Mouse (Mus musculus) stomach, embryonic 14.5 days (tissue): Measurements from ENCODE around the gene Grhl3. TPM values are rescaled to one million over a fixed set of nuclear protein-coding genes. Genes with fewer than 3 reads are reported as not detected.
A peak's percentile ranks its signal among the peaks of the same experiment; 100 is the strongest.

Experiments
- ATAC-seq: fragments of 200-750 bp; cut with Nextera tagmentation; 2 replicates; pipeline ENCODE4 v1.8.0; 2017; ENCODE audit warnings: low read depth, moderate TSS enrichment; ENCODE audit not compliant: insufficient number of reproducible peaks, insufficient read depth, low FRiP score
- H3K27ac ChIP-seq: fragments of 300-500 bp; sonication (generic); 2 replicates; pipeline ENCODE4 v1.5.1; 2014; ENCODE audit warnings: mild to moderate bottlenecking, low read length, moderate library complexity, mixed read lengths
- H3K27me3 ChIP-seq: fragments of 300-500 bp; sonication (generic); 2 replicates; pipeline ENCODE4 v1.6.1; 2014; ENCODE audit warnings: low read length, control low read depth, mixed read lengths; ENCODE audit not compliant: control insufficient read depth, insufficient read depth
- H3K36me3 ChIP-seq: fragments of 300-500 bp; sonication (generic); 2 replicates; pipeline ENCODE4 v1.6.1; 2014; ENCODE audit warnings: mild to moderate bottlenecking, control low read depth, low read length, moderate library complexity, mixed read lengths; ENCODE audit not compliant: control insufficient read depth, insufficient read depth
- H3K4me1 ChIP-seq: fragments of 300-500 bp; sonication (generic); 2 replicates; pipeline ENCODE4 v1.6.1; 2014; ENCODE audit warnings: low read length, control low read depth, mixed read lengths; ENCODE audit not compliant: control insufficient read depth, insufficient read depth
- H3K4me2 ChIP-seq: fragments of 300-500 bp; sonication (generic); replicated peaks from 2 replicates; pipeline ENCODE4 v1.6.1; 2014; ENCODE audit warnings: low read depth, low read length, control low read depth
- H3K4me3 ChIP-seq: fragments of 300-500 bp; sonication (generic); 2 replicates; pipeline ENCODE4 v1.5.1; 2014; ENCODE audit warnings: low read depth, low read length, control low read depth
- H3K9ac ChIP-seq: fragments of 300-500 bp; sonication (generic); replicated peaks from 2 replicates; pipeline ENCODE4 v1.6.1; 2014; ENCODE audit warnings: low read depth, mild to moderate bottlenecking, control low read depth, low read length, moderate library complexity, mixed read lengths
- H3K9me3 ChIP-seq: fragments of 300-500 bp; sonication (generic); 2 replicates; pipeline ENCODE4 v1.6.1; 2016; ENCODE audit warnings: low read depth, low read length, control low read depth; ENCODE audit not compliant: control insufficient read depth
- WGBS: fragments of 180-500 bp; shearing (Covaris S2); extraction: QIAGEN DNeasy Blood & Tissue Kit; methylation state at CpG from one replicate; pipeline ENCODE4 v1.1.7; 2014; 5-methylcytosine and 5-hydroxymethylcytosine counted together
- polyA plus RNA-seq: library from polyadenylated mRNA; unstranded; fragments of >200 nt; fragmentation: Nextera tagmentation; extraction: Ambion mirVana; gene quantifications from 2 replicates; pipeline ENCODE4 v1.2.1, GENCODE M21; 2014

Gene Grhl3
- polyA plus RNA-seq, 1 experiment from 2014 or later: 33.0 TPM

DNA sequence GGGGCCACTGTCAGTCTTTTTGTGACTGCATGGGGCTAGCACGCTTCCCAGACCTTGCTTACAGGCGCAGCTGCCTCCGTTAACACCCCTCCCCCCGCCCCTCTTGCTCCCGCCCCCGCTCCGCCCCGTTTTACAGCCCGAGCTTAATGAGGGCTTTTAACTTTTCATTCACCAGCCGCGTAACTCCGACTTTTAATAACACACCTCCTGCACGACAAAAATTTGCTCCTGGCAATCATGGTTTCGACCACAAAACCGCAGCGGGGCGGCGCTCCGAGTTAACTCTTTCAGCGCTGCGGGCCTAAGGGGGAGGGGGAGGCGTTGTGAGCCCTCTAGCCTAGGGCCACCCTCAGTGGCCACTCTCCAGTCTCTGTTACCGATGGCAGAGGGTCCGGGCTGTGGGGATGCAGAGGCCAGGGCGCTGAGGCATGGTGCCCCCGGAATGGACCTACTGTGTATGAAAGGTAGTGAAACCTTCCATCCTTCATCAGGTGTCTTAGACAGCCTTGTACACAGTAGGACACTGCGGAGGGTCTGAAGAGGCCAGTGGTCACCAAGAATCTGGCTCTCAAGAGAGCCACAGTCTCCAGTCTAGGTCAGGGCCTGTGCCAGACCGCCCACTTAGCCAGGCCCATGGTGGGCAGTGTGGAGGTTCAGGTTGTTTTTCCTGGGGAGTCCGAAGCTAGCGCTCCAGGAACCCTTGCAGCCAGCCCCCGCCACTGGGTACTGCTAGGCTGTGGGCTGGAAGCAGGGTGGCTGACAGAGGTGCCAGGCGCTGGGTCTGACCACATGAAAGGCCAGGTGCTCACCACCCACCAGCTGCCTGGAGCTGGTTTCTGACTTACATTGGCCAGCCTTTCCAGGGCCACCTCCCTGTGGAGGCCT is 3.0 kb downstream of the Grhl3 start:
- Histone ChIP-seq H3K27ac (peak overlapping the region; percentile 45; the same call in 1 of the 2 replicates), H3K4me3 (peak overlapping the region; percentile 18), H3K9me3 (no peaks in the 10 kb centered on the region), H3K27me3 (peaks cover 14% of the 10 kb centered on the region; the same call in 1 of the 2 replicates), H3K4me1 (peaks cover 20% of the 10 kb centered on the region; the same call in 1 of the 2 replicates), H3K9ac (0 out of 2 replicates have a peak overlapping the region, but pooled peaks have one; percentile 21), H3K4me2 (peak overlapping the region; percentile 56), H3K36me3 (no peaks in the 10 kb centered on the region)
- no peak for ATAC-seq
- 12% methylated on average over 32 of the region's 32 CpGs for WGBS

DNA sequence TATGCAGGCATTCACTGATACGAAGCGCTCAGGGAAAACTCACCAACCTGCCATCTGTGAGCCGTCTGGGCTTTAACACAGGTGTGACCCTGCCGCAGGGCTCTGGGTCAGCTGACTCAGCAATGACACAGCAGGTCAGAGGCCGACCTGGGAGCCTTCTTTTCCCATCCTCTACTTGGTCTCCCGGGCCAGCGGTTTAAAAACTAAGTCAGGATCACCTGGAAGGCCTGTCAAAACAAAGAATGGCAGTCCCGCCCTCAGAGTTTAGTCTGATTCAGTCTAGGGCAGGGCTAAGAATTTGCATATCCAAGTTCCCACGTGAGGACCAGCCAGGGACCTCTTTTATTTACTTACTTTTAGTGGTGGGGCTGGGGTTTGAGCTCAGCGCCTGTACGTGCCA is 4.2 kb downstream of the Grhl3 start:
- Histone ChIP-seq H3K9me3 (no peaks in the 10 kb centered on the region), H3K4me1 (peaks cover 20% of the 10 kb centered on the region; the same call in 1 of the 2 replicates), H3K36me3 (no peaks in the 10 kb centered on the region), H3K4me3 (no peak overlapping the region), H3K9ac (no peak overlapping the region), H3K4me2 (peak overlapping the region; percentile 56; the same call in 1 of the 2 replicates), H3K27me3 (peaks cover 14% of the 10 kb centered on the region; the same call in 1 of the 2 replicates), H3K27ac (0 out of 2 replicates have a peak overlapping the region, but pooled peaks have one; percentile 28)
- WGBS: 8% methylated on average over 11 of the region's 11 CpGs
- no peak for ATAC-seq

DNA sequence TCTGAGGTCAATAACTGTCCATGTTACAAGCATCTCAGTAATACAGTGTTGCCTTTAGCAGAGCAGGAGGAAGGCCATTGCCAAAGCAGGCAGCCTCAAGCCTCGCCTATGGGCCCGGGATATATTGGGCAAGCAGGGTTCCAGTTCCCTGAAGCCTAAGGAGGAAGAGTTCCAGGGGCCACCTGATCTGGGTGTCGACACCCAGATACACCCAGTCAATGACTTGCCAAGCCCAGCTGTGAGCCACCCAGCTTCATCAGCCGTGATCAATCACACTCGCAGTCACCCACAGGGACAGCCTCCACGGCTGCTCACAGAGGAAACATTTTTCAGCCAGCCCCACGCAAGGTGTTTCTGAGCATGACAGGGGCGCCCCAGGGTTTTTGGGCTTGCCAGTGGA is 5.9 kb downstream of the Grhl3 start:
- no peaks in the 10 kb centered on the region for H3K36me3 ChIP-seq
- no peak overlapping the region for H3K27ac ChIP-seq
- H3K9me3 ChIP-seq: no peaks in the 10 kb centered on the region
- peaks cover 20% of the 10 kb centered on the region; the same call in 1 of the 2 replicates for H3K4me1 ChIP-seq
- no peak overlapping the region for H3K9ac ChIP-seq
- WGBS: 35% methylated on average over 8 of the region's 8 CpGs
- no peak overlapping the region for H3K4me2 ChIP-seq
- no peak for ATAC-seq
- H3K4me3 ChIP-seq: no peak overlapping the region
- 0 out of 2 replicates have a peak, but pooled peaks cover 9% of the 10 kb centered on the region for H3K27me3 ChIP-seq

DNA sequence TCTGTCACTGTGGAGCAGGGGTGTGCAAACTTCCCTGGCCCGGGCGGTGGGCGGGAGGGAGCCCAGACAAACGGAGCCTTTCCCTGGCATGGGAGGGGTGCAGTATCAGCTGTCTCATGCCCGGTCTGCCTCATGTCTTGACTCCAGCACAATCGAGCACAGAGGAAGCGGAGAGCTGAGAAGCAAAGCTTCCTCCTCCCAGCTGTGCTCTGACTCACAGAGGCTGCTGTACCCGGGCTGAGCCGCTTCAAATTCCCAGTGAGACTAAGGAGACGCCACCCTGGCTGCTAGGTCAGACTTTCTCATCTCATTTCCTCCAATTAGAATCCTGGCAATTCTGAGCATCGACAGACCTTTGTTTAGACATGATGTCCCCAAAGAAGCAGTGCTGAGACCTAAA is 6.4 kb downstream of the Grhl3 start:
- ATAC-seq: no peak
- Histone ChIP-seq H3K36me3 (no peaks in the 10 kb centered on the region), H3K4me1 (peaks cover 20% of the 10 kb centered on the region; the same call in 1 of the 2 replicates), H3K4me2 (no peak overlapping the region), H3K27ac (no peak overlapping the region), H3K4me3 (no peak overlapping the region), H3K27me3 (0 out of 2 replicates have a peak, but pooled peaks cover 5% of the 10 kb centered on the region), H3K9me3 (no peaks in the 10 kb centered on the region), H3K9ac (no peak overlapping the region)
- WGBS: 26% methylated on average over 11 of the region's 11 CpGs

DNA sequence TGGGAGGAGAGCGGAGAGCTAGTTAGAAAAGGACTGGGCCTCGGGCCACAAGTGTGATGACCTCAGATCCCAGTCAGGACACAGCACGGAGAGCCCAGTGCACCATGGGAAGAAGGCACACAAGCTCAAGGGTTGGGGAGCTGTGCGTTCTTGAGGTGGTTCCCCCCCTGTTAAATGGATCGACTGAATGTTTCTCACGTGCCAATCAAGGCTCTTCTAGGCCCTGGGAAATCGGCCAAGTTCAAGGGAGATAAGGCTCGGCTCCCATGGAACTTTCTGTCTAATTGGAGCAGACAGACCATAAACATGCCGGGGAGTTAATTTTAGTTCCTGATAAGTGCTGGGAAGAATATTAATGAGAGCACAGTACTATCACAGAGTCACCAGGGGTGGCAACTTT is 8.0 kb downstream of the Grhl3 start:
- Histone ChIP-seq H3K4me3 (no peak overlapping the region), H3K27ac (no peak overlapping the region), H3K4me2 (no peak overlapping the region), H3K36me3 (no peaks in the 10 kb centered on the region), H3K9me3 (no peaks in the 10 kb centered on the region), H3K4me1 (peaks cover 13% of the 10 kb centered on the region; the same call in 1 of the 2 replicates), H3K27me3 (no peaks in the 10 kb centered on the region), H3K9ac (no peak overlapping the region)
- WGBS: 37% methylated on average over 9 of the region's 9 CpGs
- ATAC-seq: no peak

DNA sequence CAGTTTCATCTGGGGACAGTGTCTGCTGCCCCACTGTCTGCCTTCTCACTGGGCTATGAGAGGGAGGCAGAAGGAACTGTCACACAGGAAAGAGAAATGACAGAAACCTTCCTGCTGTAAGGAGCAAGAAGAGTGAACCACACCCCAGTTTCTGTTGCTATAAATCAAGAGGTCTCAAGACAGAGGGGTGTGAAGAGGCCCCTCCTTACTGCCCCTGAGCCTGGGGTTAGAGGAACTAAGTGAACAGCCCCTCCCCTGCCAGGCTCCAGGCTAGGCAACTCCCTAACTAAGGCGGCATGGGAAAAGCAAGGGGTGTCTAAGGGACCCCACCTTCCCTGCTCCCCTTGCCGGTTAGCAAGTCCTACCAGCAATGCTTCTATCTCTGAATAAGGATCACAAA is 9.6 kb downstream of the Grhl3 start:
- no peak for ATAC-seq
- peak overlapping the region; percentile 33; the same call in 1 of the 2 replicates for H3K27ac ChIP-seq

DNA sequence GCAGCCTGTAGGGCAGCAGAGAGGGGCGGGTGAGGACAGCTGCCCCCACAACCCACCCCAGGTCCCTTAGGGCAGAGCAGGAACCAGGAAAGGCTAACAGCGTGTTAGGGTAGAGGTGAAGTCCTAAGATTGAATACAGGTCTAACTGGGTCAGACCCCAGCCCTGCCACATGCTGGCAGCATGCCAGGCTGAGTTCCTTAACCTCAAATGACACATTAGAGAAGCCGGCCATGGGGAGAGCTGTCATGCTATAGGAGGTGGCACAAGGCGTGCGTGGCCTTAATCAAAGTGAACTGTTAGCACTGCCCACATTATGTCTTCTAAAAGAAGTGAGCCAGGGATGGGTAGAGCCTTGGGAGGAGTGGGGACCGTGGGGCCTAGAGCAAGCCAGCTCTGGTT is 24.1 kb downstream of the Grhl3 start:
- no peak overlapping the region for H3K4me3 ChIP-seq
- 58% methylated on average over 6 of the region's 6 CpGs for WGBS
- H3K4me2 ChIP-seq: no peak overlapping the region
- no peak for ATAC-seq
- no peak overlapping the region for H3K9ac ChIP-seq
- H3K36me3 ChIP-seq: no peaks in the 10 kb centered on the region
- no peaks in the 10 kb centered on the region for H3K9me3 ChIP-seq
- H3K4me1 ChIP-seq: peaks cover 61% of the 10 kb centered on the region
- H3K27me3 ChIP-seq: no peaks in the 10 kb centered on the region
- peak overlapping the region; percentile 7; the same call in 1 of the 2 replicates for H3K27ac ChIP-seq

More for the DNA sequence above, 9.6 kb downstream of the Grhl3 start:
- Histone ChIP-seq H3K4me1 (peaks cover 8% of the 10 kb centered on the region; the same call in 1 of the 2 replicates), H3K27me3 (no peaks in the 10 kb centered on the region), H3K4me3 (no peak overlapping the region), H3K9me3 (no peaks in the 10 kb centered on the region), H3K4me2 (no peak overlapping the region), H3K36me3 (no peaks in the 10 kb centered on the region), H3K9ac (no peak overlapping the region)
- 23% methylated on average over 2 of the region's 2 CpGs for WGBS

DNA sequence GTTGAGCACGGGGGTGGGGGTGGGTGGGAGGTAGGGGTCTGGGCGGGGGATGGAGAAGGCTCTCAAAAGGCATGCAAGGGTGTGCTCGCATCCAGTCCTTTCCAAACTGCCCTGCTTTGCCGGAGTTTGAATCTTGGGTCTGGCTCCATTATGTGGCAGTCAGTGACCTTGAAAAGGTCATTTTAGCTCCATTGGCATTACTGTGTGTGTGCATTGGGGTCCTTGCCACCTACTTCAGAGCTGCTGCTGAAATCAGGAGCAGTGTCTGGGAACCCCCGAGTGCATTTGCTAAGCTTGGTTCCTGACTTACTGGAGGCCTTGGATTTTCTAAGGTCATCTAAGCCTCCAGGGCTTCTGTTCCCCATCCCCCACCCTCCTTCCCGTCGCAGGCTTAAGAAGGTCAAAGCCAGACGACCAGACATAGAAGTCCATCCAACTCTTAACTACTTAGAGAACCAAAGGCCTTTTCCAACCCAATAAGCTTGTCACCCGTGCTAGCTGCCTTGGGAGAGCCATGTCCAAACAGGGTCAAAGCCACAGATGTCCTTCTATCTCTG is 24.8 kb downstream of the Grhl3 start:
- no peak overlapping the region for H3K4me2 ChIP-seq
- peak overlapping the region; percentile 83; the same call in 1 of the 2 replicates for H3K27ac ChIP-seq
- peaks cover 61% of the 10 kb centered on the region for H3K4me1 ChIP-seq

More for the DNA sequence above, 24.8 kb downstream of the Grhl3 start:
- Histone ChIP-seq H3K4me3 (no peak overlapping the region), H3K9ac (no peak overlapping the region), H3K27me3 (no peaks in the 10 kb centered on the region), H3K9me3 (no peaks in the 10 kb centered on the region), H3K36me3 (no peaks in the 10 kb centered on the region)
- ATAC-seq: no peak
- WGBS: 34% methylated on average over 9 of the region's 9 CpGs
